Mouse (Mus musculus) v-Abl transformed pro-B cells (cell line): ENCODE data around the gene Il9r.

ENCODE experiments used
- in situ Hi-C, 2 experiments: fragments of 400-800 bp; cut with MboI; formaldehyde crosslinking; loops; one replicate each; pipeline ENCODE4 v1.15.1; 2025; ENCODE audit not compliant: unreplicated experiment in 2 of 2

Gene Il9r

GRCm38 (mm10) chr11:32228292-32228845 is 28.3 kb upstream of the Il9r start:
- in situ Hi-C loops: no loop called here

GRCm38 (mm10) chr11:32227555-32227954 is 27.5 kb upstream of the Il9r start:
- in situ Hi-C loops: no loop called here

- in situ Hi-C loops: no loop called here
These were observed 27.0 kb upstream of the Il9r start for GRCm38 (mm10) chr11:32227041-32227440.

GRCm38 (mm10) chr11:32226124-32226871 is 26.2 kb upstream of the Il9r start, which contains the start of gene Mpg:
Gene Mpg (plus strand): TSS chr11:32226505.
- in situ Hi-C loops: no loop called here

- in situ Hi-C loops: no loop called here
These were observed 25.4 kb upstream of the Il9r start for GRCm38 (mm10) chr11:32225222-32226104.

GRCm38 (mm10) chr11:32224468-32225139 is 24.5 kb upstream of the Il9r start:
- in situ Hi-C loops: loop anchor here in 1 of 2 experiments (25.0 kb wide), 1 partner anchor 413 kb away; the partner anchor contains the start of gene Fbxw11

- in situ Hi-C loops: loop anchor here in 1 of 2 experiments (25.0 kb wide), 1 partner anchor 414 kb away; the partner anchor contains the start of gene Fbxw11
These were observed 23.4 kb upstream of the Il9r start for GRCm38 (mm10) chr11:32223297-32223967.

GRCm38 (mm10) chr11:32222570-32223194 is 22.6 kb upstream of the Il9r start:
- in situ Hi-C loops: loop anchor here in 1 of 2 experiments (25.0 kb wide), 1 partner anchor 415 kb away; the partner anchor contains the start of gene Fbxw11

GRCm38 (mm10) chr11:32221951-32222409 is 21.9 kb upstream of the Il9r start, which contains the start of gene Rhbdf1:
Gene Rhbdf1 (minus strand): TSS chr11:32222300.
- in situ Hi-C loops: loop anchor here in 1 of 2 experiments (25.0 kb wide), 1 partner anchor 415 kb away; the partner anchor contains the start of gene Fbxw11

GRCm38 (mm10) chr11:32221225-32221950 is 21.3 kb upstream of the Il9r start:
- in situ Hi-C loops: loop anchor here in 1 of 2 experiments (25.0 kb wide), 1 partner anchor 416 kb away; the partner anchor contains the start of gene Fbxw11

GRCm38 (mm10) chr11:32220607-32221224 is 20.6 kb upstream of the Il9r start:
- in situ Hi-C loops: loop anchor here in 1 of 2 experiments (25.0 kb wide), 1 partner anchor 417 kb away; the partner anchor contains the start of gene Fbxw11

- in situ Hi-C loops: loop anchor here in 1 of 2 experiments (25.0 kb wide), 1 partner anchor 418 kb away; the partner anchor contains the start of gene Fbxw11
These were observed 19.2 kb upstream of the Il9r start for GRCm38 (mm10) chr11:32219287-32219686.

GRCm38 (mm10) chr11:32218501-32219050 is 18.5 kb upstream of the Il9r start:
- in situ Hi-C loops: loop anchor here in 1 of 2 experiments (25.0 kb wide), 1 partner anchor 419 kb away; the partner anchor contains the start of gene Fbxw11

GRCm38 (mm10) chr11:32216851-32217250 is 16.8 kb upstream of the Il9r start:
- in situ Hi-C loops: loop anchor here in 1 of 2 experiments (25.0 kb wide), 1 partner anchor 420 kb away; the partner anchor contains the start of gene Fbxw11

- in situ Hi-C loops: loop anchor here in 1 of 2 experiments (25.0 kb wide), 1 partner anchor 422 kb away; the partner anchor contains the start of gene Fbxw11
These were observed 15.5 kb upstream of the Il9r start for GRCm38 (mm10) chr11:32215372-32216162.

GRCm38 (mm10) chr11:32210623-32211022 is 10.5 kb upstream of the Il9r start:
- in situ Hi-C loops: loop anchor here (5.0 to 25.0 kb wide), 2 partner anchors 42 to 427 kb away; partner anchors contain the start of gene Fbxw11 (in 1 of the 2)
